Mouse (Mus musculus): ENCODE results near the gene Lrit2. TPM values are rescaled to one million over a fixed set of nuclear protein-coding genes. Genes with fewer than 3 reads are reported as not detected.

The Lrit2 gene
- not detected in 2 replicates for polyA plus RNA-seq (2015; fragmentation: Nextera tagmentation; extraction: Ambion mirVana)

DNA sequence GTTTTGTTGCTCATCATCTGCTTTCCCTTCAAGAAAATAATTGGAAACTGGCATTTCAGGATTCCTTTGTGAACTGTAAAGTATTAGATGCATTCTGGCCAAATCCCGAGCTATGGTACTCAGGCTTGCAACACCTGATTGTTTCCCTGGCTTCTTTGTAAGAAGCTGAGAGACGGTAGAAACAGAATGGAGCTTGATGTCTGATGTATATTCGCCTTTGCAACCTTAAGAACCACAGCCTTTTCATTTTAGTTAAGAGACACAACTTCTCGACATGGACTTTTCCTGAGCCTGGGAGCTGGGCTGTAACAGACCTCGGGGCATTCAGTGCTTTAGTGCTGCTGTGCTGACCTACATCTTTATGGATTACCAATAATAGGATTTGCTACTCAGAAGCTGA, at the start of gene Lrit2:
Gene Lrit2, plus strand, starts transcription at position 301 of the 400 bp plus-strand sequence.
- no peaks in the 10 kb centered on the region for H3K27me3 ChIP-seq (replicated peaks)
- 68% methylated on average over 5 of the region's 5 CpGs for WGBS
- no peaks in the 10 kb centered on the region for H3K36me3 ChIP-seq (replicated peaks)
- H3K4me3 ChIP-seq, result no peak within 1 kb of the TSS
- no peaks in the 10 kb centered on the region; the same call in 1 of the 2 replicates for H3K4me1 ChIP-seq
- no peak for ATAC-seq (replicated peaks)
- no peak within 1 kb of the TSS for H3K27ac ChIP-seq
- H3K9me3 ChIP-seq, result no peaks in the 10 kb centered on the region
- no peak within 1 kb of the TSS for H3K9ac ChIP-seq
- no peak within 1 kb of the TSS for H3K4me2 ChIP-seq

DNA sequence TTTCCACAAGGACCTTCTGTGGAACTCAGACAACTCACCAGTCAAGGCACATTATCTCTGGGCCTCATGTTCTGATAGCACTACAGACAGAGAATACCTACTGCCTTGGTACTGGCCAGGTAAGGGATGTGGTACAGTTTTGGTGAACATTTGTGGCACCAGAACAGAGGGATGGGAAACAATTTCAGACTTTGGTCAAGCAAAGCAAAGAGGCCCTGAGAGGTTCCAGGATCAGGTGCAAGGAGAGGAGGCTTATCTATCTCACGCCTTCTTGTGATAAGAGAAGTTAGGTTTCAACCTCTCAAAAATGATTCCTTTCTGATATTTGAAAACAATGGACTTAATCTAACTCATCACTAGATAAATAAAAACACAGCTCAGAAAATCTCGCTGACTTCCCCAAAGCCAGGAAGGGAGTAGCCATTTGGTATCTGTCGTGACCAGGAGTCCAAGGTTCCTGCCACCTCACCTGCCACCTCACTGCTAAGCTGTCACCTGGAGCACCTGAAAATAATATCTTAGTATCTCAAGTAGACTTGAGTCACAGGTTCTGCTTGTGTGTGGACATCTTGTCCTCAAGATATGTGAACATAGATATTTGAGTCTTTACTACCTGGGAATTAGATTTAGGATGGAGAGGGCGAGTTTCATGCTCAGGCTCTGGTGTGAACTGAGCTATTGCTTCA, 40.3 kb upstream of the Lrit2 start:
- ATAC-seq (replicated peaks), result no peak
- H3K36me3 ChIP-seq (replicated peaks), result no peaks in the 10 kb centered on the region
- no peak overlapping the region for H3K27ac ChIP-seq
- no peak overlapping the region for H3K4me3 ChIP-seq
- peaks cover 5% of the 10 kb centered on the region for H3K4me1 ChIP-seq
- no peaks in the 10 kb centered on the region for H3K27me3 ChIP-seq (replicated peaks)
- H3K9me3 ChIP-seq, result no peaks in the 10 kb centered on the region
- H3K4me2 ChIP-seq, result no peak overlapping the region
- WGBS, result 89% methylated on average over 4 of the region's 4 CpGs
- no peak overlapping the region for H3K9ac ChIP-seq

DNA sequence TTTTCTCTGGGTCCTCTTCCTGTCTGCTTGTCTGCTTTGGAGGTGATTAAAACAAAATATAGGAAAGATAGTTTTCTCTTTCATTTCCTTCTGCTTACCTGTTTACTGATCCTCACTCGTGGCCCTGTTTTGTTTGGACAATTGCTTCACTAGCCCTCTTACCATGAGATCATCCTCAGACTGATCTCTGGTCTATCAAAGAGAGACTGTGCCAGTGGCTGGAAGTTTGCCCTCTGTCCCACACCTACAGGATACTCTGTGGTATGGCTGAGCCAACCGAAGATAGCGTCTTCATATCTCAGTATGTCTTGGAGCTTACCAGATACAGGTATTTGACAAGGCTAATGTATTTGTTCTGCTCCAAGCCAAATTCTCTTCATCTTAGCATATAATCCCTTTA, 39.8 kb upstream of the Lrit2 start:
- no peak for ATAC-seq (replicated peaks)
- no peak overlapping the region for H3K4me2 ChIP-seq
- 96% methylated on average over 3 of the region's 3 CpGs for WGBS
- no peaks in the 10 kb centered on the region for H3K9me3 ChIP-seq
- no peak overlapping the region for H3K27ac ChIP-seq
- H3K27me3 ChIP-seq (replicated peaks), result no peaks in the 10 kb centered on the region
- peaks cover 11% of the 10 kb centered on the region for H3K4me1 ChIP-seq
- no peak overlapping the region for H3K4me3 ChIP-seq
- H3K36me3 ChIP-seq (replicated peaks), result no peaks in the 10 kb centered on the region
- H3K9ac ChIP-seq, result no peak overlapping the region

DNA sequence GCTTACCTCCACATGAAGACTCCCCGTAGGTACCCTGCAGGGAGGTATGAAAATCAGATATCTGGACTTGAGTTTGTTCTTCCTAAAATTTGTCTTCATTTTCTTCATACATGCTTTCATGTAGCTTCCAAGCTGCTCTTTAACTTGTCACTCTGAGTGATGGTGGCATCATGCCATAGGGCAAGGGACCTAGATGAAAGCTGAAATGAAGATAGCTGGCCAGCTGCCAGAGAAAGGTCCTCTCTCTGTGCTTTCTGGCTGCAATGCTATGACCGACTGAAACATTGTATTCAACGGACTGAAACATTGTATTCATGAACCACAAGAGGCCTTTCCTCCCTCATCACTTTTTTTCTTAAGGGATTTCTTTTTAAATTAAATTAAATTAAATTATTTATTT, 39.2 kb upstream of the Lrit2 start:
- ATAC-seq (replicated peaks), result no peak
- 85% methylated on average over 3 of the region's 3 CpGs for WGBS
- H3K27me3 ChIP-seq (replicated peaks), result no peaks in the 10 kb centered on the region

DNA sequence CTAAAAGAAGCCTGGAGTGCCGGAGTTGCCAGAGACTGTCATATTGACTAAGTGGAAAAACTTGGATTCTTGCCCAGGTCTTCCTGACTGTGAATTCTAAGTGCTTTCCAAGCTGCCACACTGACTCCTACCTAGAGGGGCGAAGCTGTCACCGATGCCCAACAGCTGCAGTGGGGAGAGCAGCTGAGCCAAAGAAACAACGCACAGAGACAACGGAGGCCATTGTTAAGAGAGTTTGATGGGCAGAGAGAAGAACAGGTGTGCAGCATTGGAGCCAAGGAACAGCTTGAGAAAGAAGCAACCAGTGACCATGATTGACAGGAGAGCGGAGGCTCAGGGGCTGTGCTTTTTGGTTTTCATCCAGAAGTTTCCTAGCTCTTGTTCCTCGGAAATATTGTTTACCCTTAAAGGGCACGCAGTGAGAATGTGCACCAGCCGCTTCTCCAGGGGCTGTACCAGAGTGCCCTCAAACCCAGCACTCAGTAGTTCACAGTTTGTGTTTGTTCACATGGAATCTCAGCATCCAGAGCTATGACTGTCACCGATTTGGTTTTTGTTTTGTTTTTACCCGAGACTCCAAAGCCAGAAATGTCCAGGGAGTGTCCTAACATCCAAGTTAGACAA, 35.1 kb upstream of the Lrit2 start:
- H3K27me3 ChIP-seq (replicated peaks), result no peaks in the 10 kb centered on the region
- peak; percentile 79 for ATAC-seq (replicated peaks)
- 58% methylated on average over 11 of the region's 11 CpGs for whole genome bisulfite sequencing
- H3K4me1 ChIP-seq, result peaks cover 11% of the 10 kb centered on the region
- no peaks in the 10 kb centered on the region for H3K36me3 ChIP-seq (replicated peaks)
- H3K4me3 ChIP-seq, result no peak overlapping the region
- H3K27ac ChIP-seq, result 0 out of 2 replicates have a peak overlapping the region, but pooled peaks have one; percentile 21
- no peak overlapping the region for H3K4me2 ChIP-seq
- no peaks in the 10 kb centered on the region for H3K9me3 ChIP-seq
- H3K9ac ChIP-seq, result no peak overlapping the region

More for the DNA sequence above, 39.2 kb upstream of the Lrit2 start:
- H3K36me3 ChIP-seq (replicated peaks), result no peaks in the 10 kb centered on the region
- H3K9ac ChIP-seq, result no peak overlapping the region
- no peak overlapping the region for H3K4me2 ChIP-seq
- no peak overlapping the region for H3K4me3 ChIP-seq
- no peak overlapping the region for H3K27ac ChIP-seq
- no peaks in the 10 kb centered on the region for H3K9me3 ChIP-seq
- peaks cover 11% of the 10 kb centered on the region for H3K4me1 ChIP-seq

DNA sequence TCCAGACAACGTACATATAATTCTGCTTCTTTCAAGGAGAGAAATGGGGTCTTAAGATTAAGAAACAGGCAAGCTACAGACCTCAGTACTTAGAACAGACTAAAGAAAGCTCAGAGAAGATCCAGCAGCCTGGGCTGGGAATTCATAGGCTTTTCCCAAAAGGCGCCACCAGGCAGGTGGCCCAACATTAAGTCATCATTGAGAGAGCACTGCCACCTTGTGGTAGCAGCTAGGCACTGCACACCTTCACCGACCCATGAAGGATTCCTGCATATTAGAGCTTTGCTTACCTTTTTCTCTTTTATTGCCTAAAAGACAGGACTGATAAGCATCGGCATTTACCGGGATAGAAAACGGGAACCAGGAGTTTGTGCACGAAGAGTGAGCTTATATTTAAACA, 34.5 kb upstream of the Lrit2 start:
- peak; percentile 74 for ATAC-seq (replicated peaks)
- Histone ChIP-seq H3K4me2 (no peak overlapping the region), H3K9ac (no peak overlapping the region), H3K36me3 (replicated peaks) (no peaks in the 10 kb centered on the region), H3K4me3 (no peak overlapping the region), H3K9me3 (no peaks in the 10 kb centered on the region), H3K4me1 (peaks cover 11% of the 10 kb centered on the region), H3K27me3 (replicated peaks) (no peaks in the 10 kb centered on the region), H3K27ac (no peak overlapping the region)
- WGBS, result 15% methylated on average over 7 of the region's 7 CpGs

DNA sequence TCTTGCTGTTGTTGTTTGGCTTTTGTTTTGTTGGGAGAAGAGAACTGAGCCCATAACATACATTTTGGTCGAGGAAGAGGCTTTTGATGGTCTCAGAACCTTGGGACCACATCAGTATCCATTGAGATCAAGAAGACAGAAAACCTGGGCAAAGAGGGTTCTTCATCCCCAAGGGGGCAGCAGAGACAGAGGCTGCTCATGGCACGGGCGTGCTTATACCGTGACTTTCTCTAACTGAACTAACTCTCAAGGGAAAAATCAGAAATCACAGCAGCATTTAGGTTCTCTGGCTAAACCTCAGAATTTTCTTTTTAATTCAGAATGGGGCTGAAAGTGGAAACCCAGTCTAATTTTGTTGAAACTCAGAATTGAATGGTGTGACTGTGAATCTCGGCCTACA, 33.3 kb upstream of the Lrit2 start:
- 50% methylated on average over 5 of the region's 5 CpGs for whole genome bisulfite sequencing

DNA sequence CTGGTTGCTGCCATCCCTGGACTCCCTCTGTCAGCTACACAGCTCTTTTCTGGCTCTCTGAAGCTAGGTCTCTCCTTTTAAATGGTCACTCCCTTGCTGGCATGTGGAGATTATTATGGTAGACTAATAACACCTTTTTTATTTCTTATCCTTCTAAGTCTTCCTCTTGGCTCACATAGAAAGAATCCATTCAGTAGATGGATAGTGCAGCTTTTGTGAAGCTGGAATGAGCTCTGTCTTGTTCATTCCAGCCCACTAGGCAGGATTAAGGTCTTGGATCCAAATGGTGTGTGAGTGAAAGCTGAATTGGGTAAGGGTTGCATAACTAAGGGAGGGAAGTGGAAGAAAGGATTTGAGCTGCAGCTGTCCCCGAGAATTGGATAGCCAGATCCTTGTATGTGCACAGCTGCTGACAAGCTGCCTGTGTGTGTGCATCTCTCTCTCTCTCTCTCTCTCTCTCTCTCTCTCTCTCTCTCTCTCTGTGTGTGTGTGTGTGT, 18.8 kb upstream of the Lrit2 start, which contains the start of gene Rgr:
Gene Rgr, minus strand, starts transcription at position 51 of the 497 bp plus-strand sequence.
- 22% methylated on average over 1 of the region's 1 CpGs for WGBS
- Histone ChIP-seq H3K36me3 (replicated peaks) (no peaks in the 10 kb centered on the region), H3K4me2 (no peak within 1 kb of the TSS), H3K9ac (no peak within 1 kb of the TSS), H3K4me1 (no peaks in the 10 kb centered on the region), H3K27me3 (replicated peaks) (no peaks in the 10 kb centered on the region), H3K9me3 (no peaks in the 10 kb centered on the region), H3K4me3 (no peak within 1 kb of the TSS), H3K27ac (no peak within 1 kb of the TSS)
- no peak for ATAC-seq (replicated peaks)

More for the DNA sequence above, 33.3 kb upstream of the Lrit2 start:
- Histone ChIP-seq H3K4me2 (no peak overlapping the region), H3K4me3 (no peak overlapping the region), H3K4me1 (peaks cover 11% of the 10 kb centered on the region), H3K9ac (no peak overlapping the region), H3K27ac (no peak overlapping the region), H3K36me3 (replicated peaks) (no peaks in the 10 kb centered on the region), H3K27me3 (replicated peaks) (no peaks in the 10 kb centered on the region), H3K9me3 (no peaks in the 10 kb centered on the region)
- ATAC-seq (replicated peaks), result no peak

DNA sequence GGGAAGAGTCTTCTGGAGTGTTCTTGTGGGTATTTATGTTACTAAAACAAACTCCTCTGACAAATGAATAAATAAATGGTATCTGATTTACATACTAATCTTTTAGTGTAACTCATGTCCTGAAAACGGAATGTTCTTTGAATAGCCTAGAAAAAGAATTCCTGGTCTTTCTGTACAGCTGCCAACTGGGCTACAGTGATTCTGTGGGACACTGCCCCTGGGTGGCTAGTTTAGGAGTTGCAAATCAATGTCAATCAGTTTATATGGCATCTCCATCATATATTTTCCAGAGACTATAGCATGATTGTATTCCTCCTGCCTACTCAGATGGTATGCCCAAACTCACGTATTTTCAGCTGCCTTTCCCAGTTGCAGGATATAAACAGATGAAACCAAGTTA, 2.9 kb upstream of the Lrit2 start:
- 56% methylated on average over 2 of the region's 2 CpGs for WGBS
- no peaks in the 10 kb centered on the region for H3K36me3 ChIP-seq (replicated peaks)
- no peak overlapping the region for H3K27ac ChIP-seq
- no peaks in the 10 kb centered on the region; the same call in 1 of the 2 replicates for H3K4me1 ChIP-seq
- no peak for ATAC-seq (replicated peaks)
- H3K9me3 ChIP-seq, result no peaks in the 10 kb centered on the region
- no peak overlapping the region for H3K4me2 ChIP-seq
- no peaks in the 10 kb centered on the region; the same call in 1 of the 2 replicates for H3K27me3 ChIP-seq (replicated peaks)
- no peak overlapping the region for H3K9ac ChIP-seq
- no peak overlapping the region for H3K4me3 ChIP-seq

DNA sequence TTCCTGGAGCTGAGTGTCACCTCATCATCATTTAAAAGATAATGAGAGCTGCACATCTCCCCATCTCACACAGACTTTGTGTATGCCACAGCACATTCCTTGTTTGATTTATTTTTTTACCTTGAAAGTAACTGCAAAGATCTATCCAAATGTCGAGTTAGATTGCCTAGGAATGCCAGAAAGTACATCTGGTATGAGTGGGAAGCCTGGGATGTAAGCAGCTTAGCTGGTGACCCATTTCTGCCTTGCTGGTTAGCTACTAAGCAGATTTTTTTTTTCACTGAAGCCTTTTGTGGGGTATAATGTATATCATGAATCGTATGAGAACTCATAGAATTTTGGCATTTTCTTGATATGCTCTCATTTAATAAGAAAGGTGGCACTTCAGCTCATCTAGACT, 1.1 kb upstream of the Lrit2 start:
- no peak overlapping the region for H3K4me2 ChIP-seq
- ATAC-seq (replicated peaks), result no peak
- WGBS, result 62% methylated on average over 2 of the region's 2 CpGs
- no peaks in the 10 kb centered on the region for H3K36me3 ChIP-seq (replicated peaks)
- no peaks in the 10 kb centered on the region; the same call in 1 of the 2 replicates for H3K4me1 ChIP-seq
- no peaks in the 10 kb centered on the region; the same call in 1 of the 2 replicates for H3K27me3 ChIP-seq (replicated peaks)
- H3K27ac ChIP-seq, result no peak overlapping the region
- no peak overlapping the region for H3K9ac ChIP-seq
- H3K9me3 ChIP-seq, result no peaks in the 10 kb centered on the region
- H3K4me3 ChIP-seq, result no peak overlapping the region

DNA sequence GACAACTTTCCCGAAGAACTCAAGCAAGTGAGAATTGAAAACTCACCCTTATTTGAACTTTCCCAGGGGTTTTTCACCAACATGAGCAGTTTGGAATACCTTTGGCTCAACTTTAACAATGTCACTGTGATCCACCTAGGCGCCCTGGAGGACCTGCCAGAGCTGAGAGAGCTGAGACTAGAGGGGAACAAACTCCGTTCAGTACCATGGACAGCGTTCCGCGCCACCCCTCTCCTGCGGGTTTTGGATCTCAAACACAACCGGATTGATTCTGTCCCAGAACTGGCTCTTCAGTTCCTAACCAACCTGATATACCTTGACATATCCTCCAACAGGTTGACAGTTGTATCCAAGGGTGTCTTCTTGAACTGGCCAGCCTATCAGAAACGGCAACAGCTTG, 787 bp downstream of the Lrit2 start:
- Histone ChIP-seq H3K27ac (no peak overlapping the region), H3K36me3 (replicated peaks) (no peaks in the 10 kb centered on the region), H3K4me2 (no peak overlapping the region), H3K4me3 (no peak overlapping the region), H3K27me3 (replicated peaks) (no peaks in the 10 kb centered on the region), H3K4me1 (no peaks in the 10 kb centered on the region; the same call in 1 of the 2 replicates), H3K9ac (no peak overlapping the region), H3K9me3 (no peaks in the 10 kb centered on the region)
- 22% methylated on average over 9 of the region's 9 CpGs for WGBS
- ATAC-seq (replicated peaks), result no peak

DNA sequence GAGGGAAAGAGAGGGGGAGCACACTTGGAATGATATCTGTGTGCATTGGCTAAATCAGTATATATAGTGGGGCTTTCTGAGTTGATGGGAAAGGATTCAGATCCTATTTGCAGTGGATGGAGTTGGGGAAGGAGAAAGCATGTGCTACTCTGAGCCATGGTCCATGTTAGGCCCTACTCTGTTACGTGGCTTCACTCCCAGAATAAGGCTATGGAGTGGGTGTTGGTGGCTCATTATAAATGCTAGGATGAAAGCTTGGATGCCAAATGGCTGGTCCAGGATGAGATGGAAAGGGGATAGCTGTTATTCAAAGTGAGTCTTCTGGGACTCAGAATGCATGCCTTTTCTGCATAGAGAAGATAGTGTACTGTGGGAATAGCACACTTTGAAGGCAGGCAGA, 13.0 kb downstream of the Lrit2 start:
- Histone ChIP-seq H3K36me3 (replicated peaks) (no peaks in the 10 kb centered on the region), H3K27me3 (replicated peaks) (no peaks in the 10 kb centered on the region), H3K27ac (no peak overlapping the region), H3K4me1 (no peaks in the 10 kb centered on the region), H3K4me2 (no peak overlapping the region), H3K9ac (no peak overlapping the region), H3K9me3 (no peaks in the 10 kb centered on the region), H3K4me3 (no peak overlapping the region)
- WGBS, result 91% methylated on average over 1 of the region's 1 CpGs
- ATAC-seq (replicated peaks), result no peak

Data from midbrain, embryonic 15.5 days (tissue).